Mouse (Mus musculus): ENCODE data around the gene Ifi47. TPM values are rescaled to one million over a fixed set of nuclear protein-coding genes. Genes with fewer than 3 reads are reported as not detected.
A peak's percentile ranks its signal among the peaks of the same experiment; 100 is the strongest.

Ifi47 gene
- polyA plus RNA-seq, 1 experiment, result 1.7 TPM

GRCm38 (mm10) chr11:49083808-49084207, 7.4 kb downstream of the Ifi47 start:
- Histone ChIP-seq H3K36me3 (ENCODE audit: control insufficient read depth, insufficient read depth) (no peaks in the 10 kb centered on the region), H3K79me3 (ENCODE audit: low read depth) (no peaks in the 10 kb centered on the region), H3ac (ENCODE audit: control insufficient read depth, insufficient read length, low read depth) (no peak overlapping the region), H3K79me2 (ENCODE audit: control insufficient read depth, insufficient read depth) (no peaks in the 10 kb centered on the region), H3K27me3 (ENCODE audit: control insufficient read depth, insufficient read depth, insufficient read length) (no peaks in the 10 kb centered on the region), H3K4me3 (ENCODE audit: insufficient read depth, poor library complexity, severe bottlenecking) (no peak overlapping the region)
- no peak for TF ChIP-seq MAX (IDR thresholded peaks at IDR 0.05)
- no peak for TF ChIP-seq FOSL1 (IDR thresholded peaks at IDR 0.05; ENCODE audit: insufficient read depth, low read length, poor library complexity, severe bottlenecking)
- no peak for TF ChIP-seq CTCF (IDR thresholded peaks at IDR 0.05; ENCODE audit: control insufficient read depth, insufficient read depth, insufficient read length)
- TF ChIP-seq MYOD1 (IDR thresholded peaks at IDR 0.05; ENCODE audit: control insufficient read depth, insufficient read length, low read depth), result no peak
- no peak for TF ChIP-seq MYOG (IDR thresholded peaks at IDR 0.05; ENCODE audit: control insufficient read depth, extremely low read depth, insufficient read length)
- no peak for TF ChIP-seq USF1 (IDR thresholded peaks at IDR 0.05; ENCODE audit: low read depth)
- no peak for TF ChIP-seq CEBPB (IDR thresholded peaks at IDR 0.05; ENCODE audit: low read depth)

DNA sequence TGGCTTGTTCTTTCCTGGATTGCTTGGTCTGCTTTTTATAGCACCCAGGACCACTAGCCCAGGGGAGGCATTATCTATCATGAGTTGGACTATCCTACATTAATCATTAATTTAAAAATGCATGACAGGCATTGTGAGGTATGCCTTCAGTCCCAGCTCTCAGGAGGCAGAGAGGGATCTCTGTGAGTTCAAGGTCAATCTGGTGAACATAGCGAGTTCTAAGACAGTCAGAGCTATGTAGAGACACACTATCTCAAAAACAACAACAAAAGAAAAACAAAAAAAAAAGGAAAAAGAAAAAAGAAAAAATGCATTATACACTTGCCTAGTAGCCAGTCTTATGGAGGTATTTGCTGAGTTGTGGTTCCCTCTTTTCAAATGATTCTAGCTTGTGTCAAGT, 8.0 kb downstream of the Ifi47 start:
- no peak for TF ChIP-seq CTCF (IDR thresholded peaks at IDR 0.05; ENCODE audit: control insufficient read depth, insufficient read depth, insufficient read length)
- no peak for TF ChIP-seq USF1 (IDR thresholded peaks at IDR 0.05; ENCODE audit: low read depth)
- no peak for TF ChIP-seq FOSL1 (IDR thresholded peaks at IDR 0.05; ENCODE audit: insufficient read depth, low read length, poor library complexity, severe bottlenecking)
- TF ChIP-seq MYOD1 (IDR thresholded peaks at IDR 0.05; ENCODE audit: control insufficient read depth, insufficient read length, low read depth), result no peak
- no peak for TF ChIP-seq CEBPB (IDR thresholded peaks at IDR 0.05; ENCODE audit: low read depth)
- no peak for TF ChIP-seq MYOG (IDR thresholded peaks at IDR 0.05; ENCODE audit: control insufficient read depth, extremely low read depth, insufficient read length)
- no peak for TF ChIP-seq MAX (IDR thresholded peaks at IDR 0.05)
- Histone ChIP-seq H3K36me3 (ENCODE audit: control insufficient read depth, insufficient read depth) (no peaks in the 10 kb centered on the region), H3ac (ENCODE audit: control insufficient read depth, insufficient read length, low read depth) (no peak overlapping the region), H3K79me2 (ENCODE audit: control insufficient read depth, insufficient read depth) (no peaks in the 10 kb centered on the region), H3K27me3 (ENCODE audit: control insufficient read depth, insufficient read depth, insufficient read length) (no peaks in the 10 kb centered on the region), H3K4me3 (ENCODE audit: insufficient read depth, poor library complexity, severe bottlenecking) (no peak overlapping the region), H3K79me3 (ENCODE audit: low read depth) (no peaks in the 10 kb centered on the region)

DNA sequence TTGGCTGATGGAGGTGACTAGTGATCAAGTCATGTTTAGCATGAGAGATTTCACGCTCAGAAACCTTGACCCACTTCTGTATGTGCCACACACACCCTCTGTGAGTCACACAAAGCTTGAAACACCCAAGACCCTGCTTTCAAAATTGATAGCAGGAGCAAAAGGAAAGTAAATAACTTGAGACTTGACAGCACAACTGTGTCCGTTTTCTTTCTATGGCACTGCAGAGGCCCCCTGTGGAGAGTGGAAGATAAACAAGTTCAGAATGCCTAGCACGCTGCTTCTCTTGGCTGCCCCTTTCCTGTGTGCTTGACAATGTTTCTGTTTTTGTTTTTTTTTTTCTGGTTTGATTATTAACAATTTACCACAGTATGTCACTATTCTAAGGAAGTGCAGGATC, 8.5 kb downstream of the Ifi47 start:
- Histone ChIP-seq H3K79me2 (ENCODE audit: control insufficient read depth, insufficient read depth) (no peaks in the 10 kb centered on the region), H3K79me3 (ENCODE audit: low read depth) (no peaks in the 10 kb centered on the region), H3K27me3 (ENCODE audit: control insufficient read depth, insufficient read depth, insufficient read length) (no peaks in the 10 kb centered on the region), H3K36me3 (ENCODE audit: control insufficient read depth, insufficient read depth) (no peaks in the 10 kb centered on the region), H3ac (ENCODE audit: control insufficient read depth, insufficient read length, low read depth) (no peak overlapping the region), H3K4me3 (ENCODE audit: insufficient read depth, poor library complexity, severe bottlenecking) (no peak overlapping the region)
- no peak for TF ChIP-seq MAX (IDR thresholded peaks at IDR 0.05)
- TF ChIP-seq USF1 (IDR thresholded peaks at IDR 0.05; ENCODE audit: low read depth), result no peak
- TF ChIP-seq CEBPB (IDR thresholded peaks at IDR 0.05; ENCODE audit: low read depth), result no peak
- no peak for TF ChIP-seq CTCF (IDR thresholded peaks at IDR 0.05; ENCODE audit: control insufficient read depth, insufficient read depth, insufficient read length)
- TF ChIP-seq FOSL1 (IDR thresholded peaks at IDR 0.05; ENCODE audit: insufficient read depth, low read length, poor library complexity, severe bottlenecking), result no peak
- no peak for TF ChIP-seq MYOG (IDR thresholded peaks at IDR 0.05; ENCODE audit: control insufficient read depth, extremely low read depth, insufficient read length)
- no peak for TF ChIP-seq MYOD1 (IDR thresholded peaks at IDR 0.05; ENCODE audit: control insufficient read depth, insufficient read length, low read depth)

DNA sequence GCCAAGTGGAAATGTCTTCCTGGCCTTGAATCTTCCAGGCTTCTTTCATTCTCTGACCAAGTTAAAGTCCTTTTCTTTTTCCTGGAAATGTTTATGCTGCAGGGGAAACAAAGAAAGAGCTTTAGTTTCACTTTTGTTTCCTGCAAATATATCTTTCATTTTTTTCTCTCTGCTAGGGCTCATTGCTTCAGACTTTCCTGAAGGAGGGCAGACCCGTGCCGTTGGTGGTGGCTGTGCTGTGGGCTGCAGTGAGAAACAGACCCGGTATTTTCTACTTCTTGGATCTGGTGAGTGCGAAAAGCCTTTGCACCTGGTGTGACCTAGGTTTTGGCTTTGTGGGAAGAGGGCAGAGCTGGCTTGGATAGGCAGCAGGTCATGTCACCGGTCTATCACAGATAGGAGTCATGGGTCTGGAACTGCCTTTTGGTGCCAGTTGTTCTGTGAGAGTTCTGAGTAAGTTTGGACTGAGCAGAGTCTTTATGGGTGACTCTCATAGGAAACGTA, 10.5 kb downstream of the Ifi47 start:
- no peaks in the 10 kb centered on the region for H3K79me2 ChIP-seq (ENCODE audit: control insufficient read depth, insufficient read depth)
- H3K36me3 ChIP-seq (ENCODE audit: control insufficient read depth, insufficient read depth), result no peaks in the 10 kb centered on the region
- H3K79me3 ChIP-seq (ENCODE audit: low read depth), result no peaks in the 10 kb centered on the region
- H3K27me3 ChIP-seq (ENCODE audit: control insufficient read depth, insufficient read depth, insufficient read length), result no peaks in the 10 kb centered on the region
- no peak for TF ChIP-seq CEBPB (IDR thresholded peaks at IDR 0.05; ENCODE audit: low read depth)
- TF ChIP-seq MYOD1 (IDR thresholded peaks at IDR 0.05; ENCODE audit: control insufficient read depth, insufficient read length, low read depth), result no peak
- no peak for TF ChIP-seq FOSL1 (IDR thresholded peaks at IDR 0.05; ENCODE audit: insufficient read depth, low read length, poor library complexity, severe bottlenecking)
- TF ChIP-seq MYOG (IDR thresholded peaks at IDR 0.05; ENCODE audit: control insufficient read depth, extremely low read depth, insufficient read length), result no peak
- TF ChIP-seq CTCF (IDR thresholded peaks at IDR 0.05; ENCODE audit: control insufficient read depth, insufficient read depth, insufficient read length), result no peak
- TF ChIP-seq USF1 (IDR thresholded peaks at IDR 0.05; ENCODE audit: low read depth), result no peak
- TF ChIP-seq MAX (IDR thresholded peaks at IDR 0.05), result no peak
- H3ac ChIP-seq (ENCODE audit: control insufficient read depth, insufficient read length, low read depth), result no peak overlapping the region
- no peak overlapping the region for H3K4me3 ChIP-seq (ENCODE audit: insufficient read depth, poor library complexity, severe bottlenecking)

GRCm38 (mm10) chr11:49087830-49088616, 11.6 kb downstream of the Ifi47 start:
- H3K79me3 ChIP-seq (ENCODE audit: low read depth), result no peaks in the 10 kb centered on the region
- H3K79me2 ChIP-seq (ENCODE audit: control insufficient read depth, insufficient read depth), result no peaks in the 10 kb centered on the region
- no peaks in the 10 kb centered on the region for H3K36me3 ChIP-seq (ENCODE audit: control insufficient read depth, insufficient read depth)
- H3K27me3 ChIP-seq (ENCODE audit: control insufficient read depth, insufficient read depth, insufficient read length), result no peaks in the 10 kb centered on the region
- TF ChIP-seq MAX (IDR thresholded peaks at IDR 0.05) (no peak), MYOD1 (IDR thresholded peaks at IDR 0.05; ENCODE audit: control insufficient read depth, insufficient read length, low read depth) (peak; percentile 44)
- no peak overlapping the region for H3ac ChIP-seq (ENCODE audit: control insufficient read depth, insufficient read length, low read depth)
- H3K4me3 ChIP-seq (ENCODE audit: insufficient read depth, poor library complexity, severe bottlenecking), result no peak overlapping the region
